Mouse (Mus musculus) midbrain, embryonic 13.5 days (tissue): Measurements from ENCODE around the gene Ppp3ca. TPM values are rescaled to one million over a fixed set of nuclear protein-coding genes. Genes with fewer than 3 reads are reported as not detected.

Experiments
- ATAC-seq: fragments of 200-750 bp; cut with Nextera tagmentation; 2 replicates; pipeline ENCODE4 v1.8.0; 2017; ENCODE audit warnings: mild to moderate bottlenecking, moderate TSS enrichment, moderate library complexity
- H3K27ac ChIP-seq: fragments of 300-500 bp; sonication (generic); 2 replicates; pipeline ENCODE4 v1.5.1; 2015; ENCODE audit warnings: inconsistent platforms, mild to moderate bottlenecking, moderate library complexity
- H3K27me3 ChIP-seq: fragments of 300-500 bp; sonication (generic); 2 replicates; pipeline ENCODE4 v1.6.1; 2015; ENCODE audit warnings: mild to moderate bottlenecking, inconsistent platforms
- H3K36me3 ChIP-seq: fragments of 300-500 bp; sonication (generic); 2 replicates; pipeline ENCODE4 v1.6.1; 2015; ENCODE audit warnings: mild to moderate bottlenecking, inconsistent platforms
- H3K4me1 ChIP-seq: fragments of 300-500 bp; sonication (generic); replicated peaks from 2 replicates; pipeline ENCODE4 v1.6.1; 2015; ENCODE audit warnings: inconsistent platforms
- H3K4me2 ChIP-seq: fragments of 300-500 bp; sonication (generic); replicated peaks from 2 replicates; pipeline ENCODE4 v1.6.1; 2015; ENCODE audit warnings: moderate library complexity, mild to moderate bottlenecking, inconsistent platforms
- H3K4me3 ChIP-seq: fragments of 300-500 bp; sonication (generic); replicated peaks from 2 replicates; pipeline ENCODE4 v1.5.1; 2015; ENCODE audit warnings: mild to moderate bottlenecking, inconsistent platforms
- H3K9ac ChIP-seq: fragments of 300-500 bp; sonication (generic); replicated peaks from 2 replicates; pipeline ENCODE4 v1.6.1; 2015; ENCODE audit warnings: mild to moderate bottlenecking, inconsistent platforms
- H3K9me3 ChIP-seq: fragments of 300-500 bp; sonication (generic); 2 replicates; pipeline ENCODE4 v1.6.1; 2016; ENCODE audit warnings: mild to moderate bottlenecking, inconsistent platforms
- WGBS: fragments of 180-500 bp; shearing (Covaris S2); methylation state at CpG from one replicate; pipeline ENCODE4 v1.1.7; 2015; 5-methylcytosine and 5-hydroxymethylcytosine counted together
- polyA plus RNA-seq: library from polyadenylated mRNA; unstranded; fragments of >200 nt; fragmentation: Nextera tagmentation; extraction: Ambion mirVana; gene quantifications from 2 replicates; pipeline ENCODE4 v1.2.1, GENCODE M21; 2015

Gene Ppp3ca
- polyA plus RNA-seq, 1 experiment from 2014 or later: 109 TPM

DNA sequence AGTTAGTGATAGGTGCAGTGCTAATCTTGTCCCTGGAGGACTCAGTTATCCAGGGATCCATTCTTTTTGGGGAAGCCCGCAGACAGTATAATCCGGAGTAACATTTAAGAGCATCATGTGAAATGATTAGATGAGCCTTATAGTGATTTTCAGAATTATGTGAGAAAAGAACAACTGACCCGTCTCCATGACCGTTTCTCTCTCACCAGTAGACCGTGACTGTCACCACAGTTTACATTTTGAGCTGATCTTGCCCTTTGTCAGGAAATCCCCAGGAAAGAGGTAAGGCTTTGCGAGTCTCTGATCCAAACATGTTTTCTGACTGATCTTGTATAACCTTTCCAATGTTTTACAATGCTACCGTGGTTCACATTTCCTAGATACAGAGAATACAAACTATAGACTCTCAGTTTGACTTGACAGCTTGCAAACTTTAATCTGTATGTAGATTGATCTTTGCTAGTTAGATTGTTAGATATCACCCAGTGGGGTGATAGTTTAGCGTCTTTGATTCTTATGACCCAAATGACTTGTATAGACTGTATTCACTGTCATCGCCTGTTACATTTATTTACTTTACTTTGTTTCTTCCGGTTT is 40.5 kb downstream of the Ppp3ca start:
- no peak for ATAC-seq
- H3K4me3 ChIP-seq: no peak overlapping the region
- H3K27me3 ChIP-seq: no peaks in the 10 kb centered on the region
- 58% methylated on average over 10 of the region's 10 CpGs for WGBS
- no peak overlapping the region for H3K9ac ChIP-seq
- peaks cover 16% of the 10 kb centered on the region for H3K4me1 ChIP-seq
- H3K9me3 ChIP-seq: no peaks in the 10 kb centered on the region
- no peak overlapping the region for H3K27ac ChIP-seq
- H3K36me3 ChIP-seq: peaks cover 3% of the 10 kb centered on the region; the same call in 1 of the 2 replicates
- H3K4me2 ChIP-seq: no peak overlapping the region

DNA sequence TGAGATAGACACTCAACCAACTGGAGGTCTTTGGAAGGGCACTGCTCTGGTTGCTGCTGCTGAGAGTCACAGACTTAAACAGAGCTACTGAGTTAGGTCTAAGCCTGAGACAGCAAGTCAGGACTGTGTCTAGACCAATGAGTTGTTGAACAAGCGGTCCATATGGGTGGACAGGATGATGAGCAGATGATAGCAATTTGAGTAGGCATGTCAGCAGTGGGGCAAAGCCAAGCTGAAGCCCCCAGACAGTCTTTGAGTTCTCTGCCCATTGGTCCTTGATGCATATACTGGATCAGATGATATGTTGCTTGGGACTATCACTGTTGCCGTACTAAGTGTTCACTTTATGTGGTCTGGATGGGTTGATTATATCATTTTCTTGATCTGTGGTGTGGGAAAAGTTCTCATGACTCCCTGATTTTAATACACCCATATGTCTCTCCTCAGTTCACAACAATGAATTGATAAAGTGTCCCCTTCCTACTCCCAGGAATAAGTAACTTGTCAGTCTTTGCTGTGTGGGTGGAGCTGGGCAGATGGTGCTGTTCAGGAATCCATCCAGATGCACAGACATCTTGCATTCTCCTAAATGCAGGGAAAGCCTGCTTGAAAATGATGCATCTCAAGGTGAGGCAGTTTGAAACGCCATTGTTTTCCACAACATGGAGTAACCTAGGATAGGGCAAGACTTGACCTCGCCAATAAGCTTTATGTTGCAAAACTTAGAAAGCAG is 44.5 kb downstream of the Ppp3ca start:
- Histone ChIP-seq H3K36me3 (peaks cover 3% of the 10 kb centered on the region; the same call in 1 of the 2 replicates), H3K27ac (no peak overlapping the region), H3K9me3 (no peaks in the 10 kb centered on the region), H3K4me2 (no peak overlapping the region), H3K4me1 (no peaks in the 10 kb centered on the region), H3K9ac (no peak overlapping the region), H3K27me3 (no peaks in the 10 kb centered on the region), H3K4me3 (no peak overlapping the region)
- WGBS: 96% methylated on average over 4 of the region's 4 CpGs
- ATAC-seq: no peak

DNA sequence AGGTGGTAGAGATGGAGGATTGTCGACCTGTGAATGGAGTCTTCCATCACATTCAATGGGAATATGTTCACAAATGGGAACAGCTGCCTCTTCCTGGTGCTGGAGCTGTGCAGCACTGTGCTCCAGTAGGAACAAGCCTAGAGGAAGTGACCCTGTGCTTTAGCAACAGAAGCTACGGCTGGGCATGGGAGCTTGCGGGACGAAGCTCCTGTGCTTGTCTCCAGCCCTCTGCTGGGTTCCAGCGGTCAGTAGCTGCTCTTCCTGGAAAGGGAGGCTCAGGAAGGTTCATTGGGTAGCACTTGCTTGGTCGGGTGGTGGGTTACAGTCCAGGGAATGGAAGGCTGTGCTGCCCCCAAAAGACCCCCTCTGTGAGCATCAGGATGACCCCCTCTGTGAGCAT is 46.3 kb downstream of the Ppp3ca start:
- Histone ChIP-seq H3K9me3 (no peaks in the 10 kb centered on the region), H3K4me3 (no peak overlapping the region), H3K4me2 (no peak overlapping the region), H3K36me3 (peaks cover 3% of the 10 kb centered on the region; the same call in 1 of the 2 replicates), H3K27me3 (no peaks in the 10 kb centered on the region), H3K4me1 (peaks cover 4% of the 10 kb centered on the region; the same call in 1 of the 2 replicates), H3K27ac (no peak overlapping the region), H3K9ac (no peak overlapping the region)
- ATAC-seq: no peak
- 82% methylated on average over 6 of the region's 6 CpGs for WGBS

DNA sequence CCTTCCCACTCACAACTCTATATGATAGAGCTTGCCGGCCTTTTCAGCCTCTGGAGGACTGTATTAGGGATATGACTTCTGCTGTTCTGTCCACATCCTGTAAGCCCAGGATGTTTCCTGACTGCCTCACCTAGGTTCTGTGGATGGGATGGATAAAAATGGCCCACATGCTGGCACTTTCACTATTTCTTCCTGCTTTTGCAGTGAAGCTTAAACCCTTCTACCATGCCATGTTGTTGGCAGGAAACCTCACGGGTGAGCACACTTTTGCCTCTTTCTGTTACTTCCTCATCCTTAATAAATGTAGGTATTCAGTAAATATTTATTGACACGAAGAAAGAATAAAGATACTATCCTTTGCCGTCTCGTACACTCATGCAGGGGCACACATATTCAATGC is 48.5 kb downstream of the Ppp3ca start:
- H3K27me3 ChIP-seq: no peaks in the 10 kb centered on the region
- no peak overlapping the region for H3K9ac ChIP-seq
- H3K9me3 ChIP-seq: no peaks in the 10 kb centered on the region
- no peak overlapping the region for H3K4me3 ChIP-seq
- H3K36me3 ChIP-seq: no peaks in the 10 kb centered on the region
- no peak overlapping the region for H3K27ac ChIP-seq
- no peak overlapping the region for H3K4me2 ChIP-seq
- WGBS: 93% methylated on average over 5 of the region's 5 CpGs
- no peak for ATAC-seq
- peaks cover 5% of the 10 kb centered on the region; the same call in 1 of the 2 replicates for H3K4me1 ChIP-seq

DNA sequence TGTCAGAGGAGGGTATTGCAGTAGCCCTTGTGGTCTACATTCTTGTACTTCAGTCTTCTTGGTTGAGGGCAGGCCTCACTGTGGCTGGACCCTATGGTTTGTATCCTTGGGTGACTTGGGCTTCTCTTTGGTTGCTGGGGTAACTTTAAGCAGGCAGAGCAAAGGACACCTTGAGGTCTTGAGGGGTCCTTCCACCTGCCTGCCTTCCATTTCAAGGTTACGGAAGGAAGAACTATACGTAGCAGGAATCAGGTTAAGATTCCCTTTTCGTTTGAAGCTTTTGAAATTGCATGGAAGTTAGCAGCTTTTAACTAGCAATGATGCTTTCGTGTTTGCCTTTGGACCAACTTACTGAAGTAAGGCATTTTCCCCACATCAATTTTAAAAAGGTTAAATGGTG is 51.3 kb downstream of the Ppp3ca start:
- Histone ChIP-seq H3K27me3 (no peaks in the 10 kb centered on the region), H3K36me3 (no peaks in the 10 kb centered on the region), H3K9me3 (peaks cover 2% of the 10 kb centered on the region; the same call in 1 of the 2 replicates), H3K4me3 (no peak overlapping the region), H3K4me2 (no peak overlapping the region), H3K27ac (no peak overlapping the region), H3K9ac (no peak overlapping the region), H3K4me1 (peaks cover 5% of the 10 kb centered on the region; the same call in 1 of the 2 replicates)
- WGBS: 90% methylated on average over 4 of the region's 4 CpGs
- ATAC-seq: no peak

DNA sequence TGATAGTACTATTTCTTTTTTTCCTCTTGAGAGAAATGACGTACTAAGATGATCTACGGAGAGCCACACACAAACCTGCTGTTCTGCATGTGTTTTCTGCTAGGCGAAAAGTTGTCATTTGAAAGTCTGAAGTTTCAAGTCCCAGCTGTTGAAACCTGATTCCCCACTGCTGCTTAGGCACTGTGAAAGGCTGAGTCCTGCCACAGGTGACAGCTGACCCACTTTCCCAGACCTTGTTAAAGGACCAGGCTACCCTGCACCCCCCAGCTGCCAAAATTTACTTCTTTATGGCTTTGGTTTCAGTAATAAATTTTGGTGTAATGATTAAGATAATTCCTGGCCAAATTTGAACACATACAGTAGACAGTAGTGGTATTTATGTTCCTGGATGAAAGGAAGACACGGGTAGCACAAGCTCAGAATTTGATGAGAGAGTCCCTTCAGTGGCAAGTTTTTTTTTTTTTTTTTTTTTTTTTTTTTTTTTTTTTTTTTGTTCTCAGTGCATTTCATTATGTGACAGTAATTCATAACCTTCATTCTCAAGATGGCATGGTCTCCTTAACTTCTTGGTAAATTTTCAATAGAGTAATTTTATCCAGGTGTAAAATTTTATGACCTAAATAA is 52.0 kb downstream of the Ppp3ca start:
- no peak overlapping the region for H3K4me3 ChIP-seq
- H3K27me3 ChIP-seq: no peaks in the 10 kb centered on the region
- no peak overlapping the region for H3K9ac ChIP-seq
- peaks cover 4% of the 10 kb centered on the region; the same call in 1 of the 2 replicates for H3K9me3 ChIP-seq
- H3K4me2 ChIP-seq: no peak overlapping the region
- WGBS: 78% methylated on average over 4 of the region's 4 CpGs
- peaks cover 5% of the 10 kb centered on the region; the same call in 1 of the 2 replicates for H3K4me1 ChIP-seq
- no peaks in the 10 kb centered on the region for H3K36me3 ChIP-seq
- no peak overlapping the region for H3K27ac ChIP-seq
- no peak for ATAC-seq

DNA sequence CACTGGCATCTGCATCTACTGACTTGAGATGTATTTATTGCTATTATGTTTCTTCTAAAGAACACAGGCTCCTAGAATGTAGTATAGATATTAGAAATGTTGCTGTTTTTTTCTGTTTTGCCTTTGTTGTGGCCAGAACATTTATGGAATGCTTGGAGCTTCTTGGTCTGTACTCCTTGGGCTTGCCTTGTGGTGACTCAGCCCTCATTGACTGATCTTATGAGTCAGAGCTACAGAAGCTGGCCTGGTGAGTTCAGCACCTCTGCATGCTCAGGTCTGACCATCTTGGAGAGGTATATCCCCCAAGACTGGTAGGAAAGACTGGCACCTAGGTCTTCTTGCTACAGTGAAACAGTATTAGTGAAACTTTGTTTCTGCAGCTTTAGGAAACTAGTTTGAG is 52.6 kb downstream of the Ppp3ca start:
- no peak overlapping the region for H3K27ac ChIP-seq
- peaks cover 4% of the 10 kb centered on the region; the same call in 1 of the 2 replicates for H3K9me3 ChIP-seq
- no peaks in the 10 kb centered on the region for H3K27me3 ChIP-seq
- no peak overlapping the region for H3K4me3 ChIP-seq
- ATAC-seq: no peak
- no peak overlapping the region for H3K4me2 ChIP-seq
- H3K36me3 ChIP-seq: no peaks in the 10 kb centered on the region
- H3K4me1 ChIP-seq: peaks cover 5% of the 10 kb centered on the region; the same call in 1 of the 2 replicates
- H3K9ac ChIP-seq: no peak overlapping the region

DNA sequence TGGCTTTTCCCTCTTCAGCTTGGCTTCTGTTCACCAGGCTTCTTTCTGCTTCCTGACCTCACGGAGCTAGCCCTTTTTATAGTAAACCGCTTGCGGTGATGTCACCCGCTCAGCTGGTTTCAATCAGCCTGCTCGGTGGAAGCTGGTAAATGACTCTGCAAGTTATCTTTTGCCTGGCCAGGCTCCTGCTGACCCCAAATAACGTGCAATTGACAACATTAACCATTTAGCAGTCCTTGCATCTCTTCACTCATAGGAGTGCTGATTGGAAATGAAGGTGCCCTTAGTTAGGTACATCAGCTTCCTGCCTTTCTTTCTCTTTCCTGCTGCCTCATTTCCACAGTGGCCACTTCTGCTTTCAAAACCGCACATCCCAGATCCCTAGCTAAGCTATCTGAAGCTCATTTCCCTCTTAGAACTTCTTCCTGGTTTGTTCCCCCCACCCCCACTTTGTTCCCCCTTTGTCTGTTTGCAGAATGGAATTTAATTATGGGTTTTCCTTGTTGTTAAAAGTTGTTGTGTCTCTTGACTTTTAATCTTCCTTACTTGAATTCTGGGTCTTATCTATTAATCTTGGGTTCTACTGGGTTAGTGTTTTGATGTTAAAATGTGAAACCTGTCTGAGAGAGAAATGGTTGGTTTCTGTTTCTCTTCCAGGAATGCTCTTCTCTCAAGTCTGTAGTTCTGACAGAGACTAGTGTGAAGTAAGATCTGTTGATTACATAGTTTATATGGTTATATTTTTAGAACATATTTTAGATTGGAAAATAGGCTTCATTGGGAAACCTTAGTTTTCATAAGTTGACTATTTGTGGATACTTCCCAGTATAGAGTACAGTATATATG is 55.6 kb downstream of the Ppp3ca start:
- no peaks in the 10 kb centered on the region for H3K36me3 ChIP-seq
- no peak overlapping the region for H3K4me3 ChIP-seq
- H3K4me2 ChIP-seq: no peak overlapping the region
- H3K4me1 ChIP-seq: peaks cover 11% of the 10 kb centered on the region; the same call in 1 of the 2 replicates
- H3K27ac ChIP-seq: no peak overlapping the region
- WGBS: 74% methylated on average over 7 of the region's 7 CpGs
- no peaks in the 10 kb centered on the region for H3K27me3 ChIP-seq
- peaks cover 4% of the 10 kb centered on the region; the same call in 1 of the 2 replicates for H3K9me3 ChIP-seq
- H3K9ac ChIP-seq: no peak overlapping the region
- ATAC-seq: no peak

DNA sequence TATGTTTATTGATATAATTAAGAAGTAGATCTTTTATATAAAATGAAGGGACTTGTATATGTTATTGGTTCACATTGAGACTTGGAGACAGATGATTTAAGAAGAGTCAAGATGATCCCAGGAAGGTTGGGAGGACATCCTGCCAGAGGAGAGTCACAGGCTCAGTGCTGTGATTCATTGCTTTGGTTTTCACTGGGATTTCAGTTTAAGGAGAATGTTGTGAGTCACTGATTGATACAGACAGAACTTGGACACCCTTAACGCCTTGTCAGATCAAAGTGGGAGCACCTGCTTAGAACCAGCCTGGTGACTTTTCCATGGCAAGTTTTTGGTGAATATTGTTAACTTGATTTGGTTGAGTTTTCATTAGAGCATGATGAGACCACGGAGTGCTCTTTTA is 58.0 kb downstream of the Ppp3ca start:
- peaks cover 4% of the 10 kb centered on the region; the same call in 1 of the 2 replicates for H3K9me3 ChIP-seq
- no peak overlapping the region for H3K4me2 ChIP-seq
- H3K4me3 ChIP-seq: no peak overlapping the region
- no peak overlapping the region for H3K27ac ChIP-seq
- no peaks in the 10 kb centered on the region for H3K27me3 ChIP-seq
- no peak overlapping the region for H3K9ac ChIP-seq
- H3K36me3 ChIP-seq: no peaks in the 10 kb centered on the region
- WGBS: 91% methylated on average over 2 of the region's 2 CpGs
- no peak for ATAC-seq
- H3K4me1 ChIP-seq: 0 out of 2 replicates have a peak, but pooled peaks cover 6% of the 10 kb centered on the region

DNA sequence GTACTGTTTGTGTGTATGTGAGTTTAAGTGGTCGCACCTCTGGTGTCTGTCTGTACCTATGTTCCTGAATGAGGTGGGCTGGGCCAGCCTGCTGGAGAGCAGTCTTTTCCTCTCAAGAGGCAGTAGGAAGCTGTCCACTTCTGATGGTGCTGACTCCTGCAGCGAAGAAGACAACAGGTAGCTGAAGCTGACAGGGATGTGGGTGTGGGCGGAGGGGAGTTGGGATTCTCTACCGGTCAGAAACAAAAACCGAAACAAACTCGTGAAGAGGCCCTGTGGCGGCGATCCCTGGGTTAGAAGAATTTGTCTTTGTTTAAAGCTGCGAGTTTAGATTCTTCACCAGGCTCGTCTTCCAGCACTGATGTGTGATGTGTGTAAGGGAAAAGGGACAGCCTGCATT is 60.1 kb downstream of the Ppp3ca start:
- Histone ChIP-seq H3K27ac (no peak overlapping the region), H3K4me2 (no peak overlapping the region), H3K27me3 (no peaks in the 10 kb centered on the region), H3K4me1 (peaks cover 11% of the 10 kb centered on the region), H3K9me3 (peaks cover 4% of the 10 kb centered on the region; the same call in 1 of the 2 replicates), H3K9ac (no peak overlapping the region), H3K36me3 (no peaks in the 10 kb centered on the region), H3K4me3 (no peak overlapping the region)
- WGBS: 62% methylated on average over 10 of the region's 10 CpGs
- no peak for ATAC-seq

DNA sequence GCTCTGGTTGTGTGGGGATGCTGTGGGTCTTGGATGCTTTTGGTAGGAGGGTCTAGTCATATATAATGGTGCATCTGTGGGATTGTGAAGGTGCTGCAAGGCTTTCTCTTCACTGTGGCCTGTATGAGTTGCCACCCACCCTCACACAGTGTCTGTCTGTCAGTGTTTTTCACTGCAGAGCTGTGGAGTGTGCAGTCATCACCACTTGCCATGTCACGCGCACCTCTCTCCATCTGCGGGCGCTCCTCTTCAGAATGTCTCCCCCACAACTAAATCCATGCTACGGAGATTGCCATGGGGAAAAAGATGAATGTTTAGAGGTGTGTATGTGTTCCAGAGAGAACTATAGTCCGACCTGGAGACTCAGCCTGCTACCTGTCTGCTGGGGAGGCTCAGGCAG is 61.7 kb downstream of the Ppp3ca start:
- Histone ChIP-seq H3K36me3 (no peaks in the 10 kb centered on the region), H3K4me2 (no peak overlapping the region), H3K9me3 (no peaks in the 10 kb centered on the region), H3K9ac (no peak overlapping the region), H3K4me1 (peaks cover 20% of the 10 kb centered on the region), H3K4me3 (no peak overlapping the region), H3K27me3 (no peaks in the 10 kb centered on the region), H3K27ac (no peak overlapping the region)
- 97% methylated on average over 6 of the region's 6 CpGs for WGBS
- no peak for ATAC-seq
